Comparison of ENCODE assay signal across 13 mouse cellular contexts in genomic region chr11:97509715-97510485, GRCm38 (mm10). TPM values are rescaled to one million over a fixed set of nuclear protein-coding genes. Genes with fewer than 3 reads are reported as not detected.
DNase-seq lines count a peak whose midpoint lies in the region; ATAC-seq and TF ChIP-seq lines count a peak whose summit lies in the region.
"Had no signal": no experiment of that assay in that cellular context is flagged by ENCODE, and none has a peak within 500 bp of the region (broad histone marks: within the 10 kb centered on the region; RNA-seq: fewer than 3 reads in every experiment).

No protein-coding gene starts in this region.

- H3K27ac ChIP-seq in hindbrain, embryonic 10.5 days: 0 out of 2 replicates have a peak overlapping the region, but pooled peaks have one; percentile 35
- peak overlapping the region; percentile 45; the same call in 1 of the 2 replicates for H3K27ac ChIP-seq in neural tube, embryonic 15.5 days (replicated peaks)
- no peak overlapping the region for H3K27ac ChIP-seq in liver, postnatal 0 days (ENCODE audit: low read depth)
- H3K27ac ChIP-seq: embryonic facial prominence, embryonic 13.5 days had no signal

- no peak overlapping the region for H3K9ac ChIP-seq in neural tube, embryonic 15.5 days (replicated peaks)
- H3K9ac ChIP-seq in liver, postnatal 0 days (replicated peaks): no peak overlapping the region
- H3K9ac ChIP-seq: embryonic facial prominence, embryonic 13.5 days; heart, embryonic 12.5 days had no signal

- TF ChIP-seq EP300 in liver, postnatal 0 days (IDR thresholded peaks at IDR 0.05; ENCODE audit: low read depth): no peak

- peaks cover 5% of the 10 kb centered on the region for H3K27me3 ChIP-seq in E14TG2a.4 (ENCODE audit: insufficient read depth, low read length)
- H3K27me3 ChIP-seq in hindbrain, embryonic 10.5 days (ENCODE audit: insufficient read depth, poor library complexity, severe bottlenecking): 0 out of 2 replicates have a peak, but pooled peaks cover 14% of the 10 kb centered on the region
- H3K27me3 ChIP-seq in neural tube, embryonic 15.5 days (replicated peaks): no peaks in the 10 kb centered on the region
- H3K27me3 ChIP-seq in liver, postnatal 0 days (ENCODE audit: insufficient read depth, low read length): no peaks in the 10 kb centered on the region
- H3K27me3 ChIP-seq: embryonic facial prominence, embryonic 13.5 days had no signal

- H3K4me1 ChIP-seq in E14TG2a.4 (replicated peaks; ENCODE audit: low read depth, low read length): peaks cover 71% of the 10 kb centered on the region
- H3K4me1 ChIP-seq in hindbrain, embryonic 10.5 days (replicated peaks): peaks cover 46% of the 10 kb centered on the region
- peaks cover 13% of the 10 kb centered on the region; the same call in 1 of the 2 replicates for H3K4me1 ChIP-seq in neural tube, embryonic 15.5 days
- peaks cover 11% of the 10 kb centered on the region for H3K4me1 ChIP-seq in liver, postnatal 0 days (ENCODE audit: insufficient read depth)

- 58% methylated on average over 24 of the region's 24 CpGs for WGBS in hindbrain, embryonic 10.5 days
- 50% methylated on average over 24 of the region's 24 CpGs for WGBS in neural tube, embryonic 15.5 days
- 73% methylated on average over 24 of the region's 24 CpGs for WGBS in liver, postnatal 0 days (ENCODE audit: insufficient replicate concordance)

- H3K4me3 ChIP-seq in E14TG2a.4 (replicated peaks; ENCODE audit: low read length): peak overlapping the region; percentile 26; the same call in 1 of the 2 replicates
- H3K4me3 ChIP-seq in hindbrain, embryonic 10.5 days: no peak overlapping the region
- H3K4me3 ChIP-seq in neural tube, embryonic 15.5 days (replicated peaks): no peak overlapping the region
- no peak overlapping the region for H3K4me3 ChIP-seq in liver, postnatal 0 days (ENCODE audit: low read depth, low read length)
- H3K4me3 ChIP-seq: embryonic facial prominence, embryonic 13.5 days; heart, embryonic 12.5 days; myocyte had no signal

- H3K4me2 ChIP-seq in neural tube, embryonic 15.5 days: no peak overlapping the region
- H3K4me2 ChIP-seq in liver, postnatal 0 days (ENCODE audit: low read depth, low read length): no peak overlapping the region
- H3K4me2 ChIP-seq: embryonic facial prominence, embryonic 13.5 days; heart, embryonic 12.5 days; liver, embryonic 11.5 days had no signal

- DNase-seq in frontal cortex, postnatal 10 days (ENCODE audit: low spot score in 2 of 2): no peak
- no peak for DNase-seq in hindbrain, embryonic 10.5 days (ENCODE audit: low spot score)
- DNase-seq in liver, postnatal 0 days: no peak
- no peak for DNase-seq in right cerebral cortex, postnatal 36 days (ENCODE audit: low spot score in 2 of 2)
- DNase-seq in B cell, adult 2 months: no peak
- DNase-seq: lung, postnatal 14 days had no signal

- H3K36me3 ChIP-seq in E14TG2a.4 (ENCODE audit: insufficient read depth, low read length): no peaks in the 10 kb centered on the region
- peaks cover 6% of the 10 kb centered on the region; the same call in 1 of the 2 replicates for H3K36me3 ChIP-seq in hindbrain, embryonic 10.5 days
- H3K36me3 ChIP-seq in neural tube, embryonic 15.5 days: peaks cover 5% of the 10 kb centered on the region
- no peaks in the 10 kb centered on the region for H3K36me3 ChIP-seq in liver, postnatal 0 days (replicated peaks; ENCODE audit: insufficient read depth, low read length)
- H3K36me3 ChIP-seq: embryonic facial prominence, embryonic 13.5 days; heart, embryonic 12.5 days had no signal

- peak; percentile 18; the same call in 1 of the 2 replicates for ATAC-seq in frontal cortex, adult (ENCODE audit: low TSS enrichment)
- ATAC-seq in neural tube, embryonic 15.5 days (ENCODE audit: low FRiP score): peak; percentile 16; the same call in 1 of the 2 replicates
- no peak for ATAC-seq in liver, postnatal 0 days

- no peak for TF ChIP-seq CTCF in E14TG2a.4 (conservative IDR thresholded peaks at IDR 0.05; ENCODE audit: low read length)
- TF ChIP-seq CTCF in liver, postnatal 0 days (IDR thresholded peaks at IDR 0.05; ENCODE audit: low read depth): no peak

- H3K9me3 ChIP-seq in E14TG2a.4 (ENCODE audit: low read length): no peaks in the 10 kb centered on the region
- H3K9me3 ChIP-seq in hindbrain, embryonic 10.5 days: no peaks in the 10 kb centered on the region
- no peaks in the 10 kb centered on the region for H3K9me3 ChIP-seq in neural tube, embryonic 15.5 days (replicated peaks)
- H3K9me3 ChIP-seq in liver, postnatal 0 days (ENCODE audit: low read length): no peaks in the 10 kb centered on the region
- H3K9me3 ChIP-seq: embryonic facial prominence, embryonic 13.5 days had no signal

RNA-seq across cellular contexts. Expression of gene 4933428G20Rik, which starts 9.8 kb away (rescaled TPM):
- 0.59 and 0.66 TPM in 2 replicates for polyA plus RNA-seq in hindbrain, embryonic 10.5 days (2016; fragmentation: Nextera tagmentation; extraction: Ambion mirVana)
- polyA plus RNA-seq in neural tube, embryonic 15.5 days (2015; fragmentation: Nextera tagmentation; extraction: Ambion mirVana): 1.2 and 1.4 TPM in 2 replicates
- 0.20 and 0.25 TPM in 2 replicates for polyA plus RNA-seq in liver, postnatal 0 days (2015; fragmentation: Nextera tagmentation; extraction: Ambion mirVana)
